8 mouse cellular contexts compared by ENCODE assay signal in genomic region chrX:37126671-37127358, GRCm38 (mm10). TPM values are rescaled to one million over a fixed set of nuclear protein-coding genes. Genes with fewer than 3 reads are reported as not detected.
DNase-seq lines count a peak whose midpoint lies in the region; ATAC-seq lines count a peak whose summit lies in the region.

TSS of gene Nkap (plus strand) at chrX:37126795.

- no peaks in the 10 kb centered on the region for H3K27me3 ChIP-seq in hindbrain, embryonic 15.5 days

- DNase-seq in R1 (ENCODE audit: low read depth, low spot score): peak; percentile 89
- peak; percentile 81 to 82 for DNase-seq in cerebellum, postnatal 25 days
- DNase-seq in frontal cortex, postnatal 25 days (ENCODE audit: low spot score in 2 of 2): peak; percentile 52 to 64
- DNase-seq in left cerebral cortex, adult 18-20 months (ENCODE audit: low spot score in 2 of 2): peak; percentile 68 to 69
- DNase-seq in right cerebral cortex, adult 18-20 months: peak; percentile 61
- DNase-seq in urinary bladder, postnatal 10 days (ENCODE audit: low spot score): peak; percentile 12

- no peaks in the 10 kb centered on the region for H3K9me3 ChIP-seq in hindbrain, embryonic 15.5 days

- H3K4me2 ChIP-seq in hindbrain, embryonic 15.5 days: peak within 1 kb of the TSS; percentile 61

- peak within 1 kb of the TSS; percentile 68 for H3K4me3 ChIP-seq in hindbrain, embryonic 15.5 days
- peak within 1 kb of the TSS; percentile 56 for H3K4me3 ChIP-seq in macrophage (ENCODE audit: inconsistent target)

- 24% methylated on average over 54 of the region's 58 CpGs for WGBS in hindbrain, embryonic 15.5 days
- WGBS in macrophage (ENCODE audit: missing documents): 16% methylated on average over 51 of the region's 58 CpGs

- peaks cover 28% of the 10 kb centered on the region for H3K79me2 ChIP-seq in macrophage (ENCODE audit: inconsistent target)

- peak within 1 kb of the TSS; percentile 80 for H3K27ac ChIP-seq in hindbrain, embryonic 15.5 days (replicated peaks)
- H3K27ac ChIP-seq in macrophage: peak within 1 kb of the TSS; percentile 59

- ATAC-seq in hindbrain, embryonic 15.5 days (ENCODE audit: low FRiP score, low read depth): peak; percentile 93

- peaks cover 11% of the 10 kb centered on the region for H3K4me1 ChIP-seq in hindbrain, embryonic 15.5 days (replicated peaks)

- H3K36me3 ChIP-seq in hindbrain, embryonic 15.5 days: no peaks in the 10 kb centered on the region
- no peaks in the 10 kb centered on the region for H3K36me3 ChIP-seq in macrophage (ENCODE audit: inconsistent target)

- peak within 1 kb of the TSS; percentile 62 for H3K9ac ChIP-seq in hindbrain, embryonic 15.5 days

RNA-seq across cellular contexts. Expression of gene Nkap, which starts in this region (rescaled TPM):
- 21.5 and 22.6 TPM in 2 replicates for polyA plus RNA-seq in hindbrain, embryonic 15.5 days (2015; fragmentation: Nextera tagmentation; extraction: Ambion mirVana)
- total RNA-seq in left cerebral cortex, adult 18-20 months (2021): 10 to 100 TPM; 11.9 to 14.1 TPM
- total RNA-seq in macrophage (2018; cell fraction: chromatin; rRNA removed): 10 to 100 TPM in 21 of 26 experiments, 1 to 10 TPM in 5; 7.1 to 31.7 (median 20.1) TPM
- total RNA-seq in macrophage (2018; cell fraction: cytosol; rRNA removed): 10 to 100 TPM in 25 of 26 experiments, 1 to 10 TPM in 1; 9.2 to 17.9 (median 12.7) TPM
- 10 to 100 TPM in 16 of 26 experiments, 1 to 10 TPM in 10; 5.7 to 23.8 (median 11.0) TPM for total RNA-seq in macrophage (2018; cell fraction: nucleus; rRNA removed)
- 12.2 to 23.4 TPM (median 13.1 TPM) in 3 replicates for polyA plus RNA-seq in macrophage (2018)

Comparison
In these comparisons a context has a peak if more than half of its experiments do, and no peak if none do; other contexts are left out.
1. Peak in every context shown above with its lines: DNase-seq, ATAC-seq, H3K4me3 ChIP-seq and H3K27ac ChIP-seq.
2. DNase-seq: peak in every context shown above with its lines; median percentile 89 in R1; 82 in cerebellum, postnatal 25 days; 68 in left cerebral cortex, adult 18-20 months; 61 in right cerebral cortex, adult 18-20 months; 58 in frontal cortex, postnatal 25 days; 12 in urinary bladder, postnatal 10 days.